16 mouse cellular contexts compared by ENCODE assay signal in the genomic region with DNA sequence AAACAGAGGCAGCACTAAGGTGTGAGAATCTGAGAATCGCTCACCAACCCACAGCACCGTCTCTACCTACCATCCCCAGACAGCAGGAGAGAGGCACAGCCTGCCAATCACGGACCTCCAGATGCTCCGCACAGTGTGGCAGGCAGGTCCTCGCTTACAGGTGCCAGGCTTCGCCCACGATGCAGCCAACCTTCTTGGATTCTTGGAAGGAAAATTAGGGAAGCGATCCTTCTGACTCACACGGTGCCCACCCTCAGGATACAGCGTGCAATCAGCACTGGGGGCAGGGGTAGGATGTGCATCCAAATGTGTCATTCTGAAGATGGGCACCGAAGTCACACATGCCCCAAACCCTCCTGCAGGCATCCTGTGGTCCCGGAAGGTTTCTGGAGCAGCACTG.
DNase-seq lines count a peak whose midpoint lies in the region; ATAC-seq and TF ChIP-seq lines count a peak whose summit lies in the region.
"Had no signal": no experiment of that assay in that cellular context is flagged by ENCODE, and none has a peak within 500 bp of the region (broad histone marks: within the 10 kb centered on the region; RNA-seq: fewer than 3 reads in every experiment).

No protein-coding gene starts in this region.

- no peaks in the 10 kb centered on the region for H3K36me3 ChIP-seq in heart, embryonic 10.5 days
- H3K36me3 ChIP-seq in stomach, postnatal 0 days (ENCODE audit: control insufficient read depth, insufficient read depth, low read length) = no peaks in the 10 kb centered on the region
- H3K36me3 ChIP-seq in kidney, adult 2 months (ENCODE audit: control insufficient read depth, insufficient read depth, low read length) = no peaks in the 10 kb centered on the region
- H3K36me3 ChIP-seq in forebrain, embryonic 13.5 days (ENCODE audit: poor library complexity, severe bottlenecking) = no peaks in the 10 kb centered on the region
- H3K36me3 ChIP-seq: embryonic facial prominence, embryonic 10.5 days; forebrain, embryonic 10.5 days; neural tube, embryonic 15.5 days had no signal

- no peak for TF ChIP-seq POLR2A in kidney, adult 2 months (IDR thresholded peaks at IDR 0.05; ENCODE audit: low read depth, low read length)

- ATAC-seq in stomach, postnatal 0 days (ENCODE audit: low FRiP score, low TSS enrichment) = no peak
- ATAC-seq in forebrain, embryonic 13.5 days = no peak

- 85% methylated on average over 12 of the region's 12 CpGs for WGBS in heart, embryonic 10.5 days
- 93% methylated on average over 12 of the region's 12 CpGs for WGBS in stomach, postnatal 0 days
- WGBS in kidney, adult 2 months = 89% methylated on average over 12 of the region's 12 CpGs
- WGBS in forebrain, embryonic 13.5 days = 92% methylated on average over 12 of the region's 12 CpGs

- no peak overlapping the region for H3K9ac ChIP-seq in stomach, postnatal 0 days (ENCODE audit: low read length)
- no peak overlapping the region for H3K9ac ChIP-seq in forebrain, embryonic 13.5 days
- H3K9ac ChIP-seq: neural tube, embryonic 15.5 days had no signal

- no peaks in the 10 kb centered on the region for H3K27me3 ChIP-seq in heart, embryonic 10.5 days (ENCODE audit: insufficient read depth, poor library complexity, severe bottlenecking)
- H3K27me3 ChIP-seq in stomach, postnatal 0 days (ENCODE audit: control insufficient read depth, insufficient read depth, low read length) = no peaks in the 10 kb centered on the region
- no peaks in the 10 kb centered on the region for H3K27me3 ChIP-seq in kidney, adult 2 months (replicated peaks; ENCODE audit: control insufficient read depth, insufficient read depth, low read length)
- no peaks in the 10 kb centered on the region for H3K27me3 ChIP-seq in forebrain, embryonic 13.5 days
- H3K27me3 ChIP-seq: neural tube, embryonic 15.5 days had no signal

- H3K4me1 ChIP-seq in heart, embryonic 10.5 days = peaks cover 11% of the 10 kb centered on the region; the same call in 1 of the 2 replicates
- H3K4me1 ChIP-seq in stomach, postnatal 0 days (replicated peaks; ENCODE audit: control insufficient read depth, insufficient read depth) = no peaks in the 10 kb centered on the region
- no peaks in the 10 kb centered on the region for H3K4me1 ChIP-seq in kidney, adult 2 months (ENCODE audit: control insufficient read depth, insufficient read depth, low read length)
- no peaks in the 10 kb centered on the region for H3K4me1 ChIP-seq in forebrain, embryonic 13.5 days
- H3K4me1 ChIP-seq: forebrain, embryonic 10.5 days; neural tube, embryonic 15.5 days had no signal

- no peak for TF ChIP-seq EP300 in stomach, postnatal 0 days (optimal IDR thresholded peaks at IDR 0.05)

- no peak overlapping the region for H3K27ac ChIP-seq in heart, embryonic 10.5 days
- H3K27ac ChIP-seq in stomach, postnatal 0 days (replicated peaks) = no peak overlapping the region
- H3K27ac ChIP-seq in kidney, adult 2 months (ENCODE audit: insufficient read depth, low read depth, low read length) = no peak overlapping the region
- no peak overlapping the region for H3K27ac ChIP-seq in forebrain, embryonic 13.5 days
- H3K27ac ChIP-seq: embryonic facial prominence, embryonic 10.5 days; forebrain, embryonic 10.5 days; neural tube, embryonic 15.5 days had no signal

- H3K4me3 ChIP-seq in heart, embryonic 10.5 days = no peak overlapping the region
- H3K4me3 ChIP-seq in stomach, postnatal 0 days (ENCODE audit: low read depth, low read length) = no peak overlapping the region
- no peak overlapping the region for H3K4me3 ChIP-seq in kidney, adult 2 months (ENCODE audit: insufficient read depth, low read depth, low read length)
- H3K4me3 ChIP-seq in forebrain, embryonic 13.5 days = no peak overlapping the region
- H3K4me3 ChIP-seq: embryonic facial prominence, embryonic 10.5 days; forebrain, embryonic 10.5 days; neural tube, embryonic 15.5 days had no signal

- peak; percentile 46 for DNase-seq in heart, embryonic 10.5 days (ENCODE audit: low spot score)
- DNase-seq in heart, adult 18-20 months = no peak
- peak; percentile 93 for DNase-seq in brain, adult 2 months (ENCODE audit: low read depth, low spot score)
- DNase-seq in cerebellum, postnatal 14 days = peak; percentile 72 to 83
- peak; percentile 43 to 89 for DNase-seq in left cerebral cortex, adult 8-10 months (ENCODE audit: low spot score in 2 of 2)
- no peak for DNase-seq in stomach, postnatal 0 days (ENCODE audit: low spot score)
- no peak for DNase-seq in kidney, adult 2 months
- DNase-seq: gastrocnemius, postnatal 25 days; kidney, postnatal 14 days; lung, postnatal 14 days; midbrain, embryonic 14.5 days had no signal

- no peak overlapping the region for H3K4me2 ChIP-seq in stomach, postnatal 0 days (replicated peaks; ENCODE audit: low read depth)
- no peak overlapping the region for H3K4me2 ChIP-seq in forebrain, embryonic 13.5 days
- H3K4me2 ChIP-seq: liver, embryonic 11.5 days; neural tube, embryonic 15.5 days had no signal

- H3K9me3 ChIP-seq in heart, embryonic 10.5 days = no peaks in the 10 kb centered on the region
- H3K9me3 ChIP-seq in stomach, postnatal 0 days (ENCODE audit: control insufficient read depth, low read length) = no peaks in the 10 kb centered on the region
- no peaks in the 10 kb centered on the region for H3K9me3 ChIP-seq in forebrain, embryonic 13.5 days (replicated peaks)
- H3K9me3 ChIP-seq: embryonic facial prominence, embryonic 10.5 days; forebrain, embryonic 10.5 days; neural tube, embryonic 15.5 days had no signal

- TF ChIP-seq CTCF in stomach, postnatal 0 days (IDR thresholded peaks at IDR 0.05; ENCODE audit: low read depth) = no peak
- TF ChIP-seq CTCF in kidney, adult 2 months (conservative IDR thresholded peaks at IDR 0.05; ENCODE audit: insufficient read depth, insufficient read length, low read depth, low read length) = no peak

Comparison
In these comparisons a context has a peak if more than half of its experiments do, and no peak if none do; other contexts are left out.
1. DNase-seq: peak in heart, embryonic 10.5 days (single experiment), brain, adult 2 months (single experiment), cerebellum, postnatal 14 days (2 of 2) and left cerebral cortex, adult 8-10 months (2 of 2); none in heart, adult 18-20 months (0 of 2), stomach, postnatal 0 days (single experiment) and kidney, adult 2 months (single experiment).